Mouse (Mus musculus) erythroblast, embryonic 14.5 days (primary cell): Measurements from ENCODE around the gene Notch4.

Source experiments
- GATA1 ChIP-seq: IDR thresholded peaks from 2 replicates; pipeline ENCODE4 v1.6.1; 2012; ENCODE audit warnings: low read length, inconsistent platforms, mixed read lengths
- TAL1 ChIP-seq: IDR thresholded peaks from 3 replicates; pipeline ENCODE4 v1.6.1; 2012; ENCODE audit warnings: low read length, inconsistent platforms, mixed read lengths

- no peak for TF ChIP-seq GATA1
- no peak for TF ChIP-seq TAL1
Observed at GRCm38 (mm10) chr17:34593752-34594525, 29.9 kb downstream of the Notch4 start.
